Mouse (Mus musculus) sigmoid colon, adult 10 weeks (tissue): Measurements from ENCODE around the gene Nr0b1. TPM values are rescaled to one million over a fixed set of nuclear protein-coding genes. Genes with fewer than 3 reads are reported as not detected.

ENCODE experiments used
- polyA plus RNA-seq: library from polyadenylated mRNA; stranded (reverse); fragments of 350-450 nt; fragmentation: Illumina TruSeq; extraction: RNeasy Lipid Tissue Mini Kit (QIAGEN cat#74804); gene quantifications from one replicate; pipeline ENCODE4 v1.2.3, GENCODE M21; 2014; ENCODE audit warnings: low read depth, low replicate concordance

The Nr0b1 gene
- not detected for polyA plus RNA-seq

DNA sequence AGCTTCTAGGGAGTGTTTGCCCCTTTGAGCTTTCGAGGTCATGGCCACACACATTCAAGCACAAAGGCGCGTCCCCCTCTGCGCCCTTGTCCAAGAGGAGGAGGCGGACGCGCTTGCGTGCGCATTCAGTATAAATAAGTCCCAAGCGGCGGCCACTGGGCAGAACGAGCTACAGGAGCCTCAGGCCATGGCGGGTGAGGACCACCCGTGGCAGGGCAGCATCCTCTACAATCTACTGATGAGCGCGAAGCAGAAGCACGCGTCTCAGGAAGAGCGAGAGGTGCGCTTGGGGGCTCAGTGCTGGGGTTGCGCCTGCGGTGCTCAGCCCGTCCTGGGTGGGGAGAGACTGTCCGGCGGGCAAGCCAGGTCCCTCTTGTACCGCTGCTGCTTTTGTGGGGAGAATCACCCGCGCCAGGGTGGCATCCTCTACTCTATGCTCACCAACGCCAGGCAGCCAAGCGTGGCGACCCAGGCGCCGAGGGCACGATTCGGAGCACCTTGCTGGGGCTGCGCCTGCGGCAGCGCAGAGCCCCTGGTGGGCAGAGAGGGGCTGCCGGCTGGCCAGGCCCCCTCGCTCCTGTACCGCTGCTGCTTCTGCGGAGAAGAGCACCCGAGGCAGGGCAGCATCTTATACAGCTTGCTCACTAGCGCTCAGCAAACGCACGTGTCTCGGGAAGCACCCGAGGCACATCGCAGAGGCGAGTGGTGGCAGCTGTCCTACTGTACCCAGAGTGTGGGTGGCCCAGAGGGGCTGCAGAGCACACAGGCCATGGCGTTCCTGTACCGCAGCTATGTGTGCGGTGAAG, at the start of gene Nr0b1:
Nr0b1 (plus strand) TSS at position 151 of the 806 bp plus-strand sequence.

Other genes with a start within 250 kb of the Nr0b1 start
- gene Samt3, start 147.6 kb upstream of the Nr0b1 start, polyA plus RNA-seq, result not detected
- not detected for gene Mageb4, start 113.3 kb downstream of the Nr0b1 start, polyA plus RNA-seq